Mouse (Mus musculus): ENCODE results near the gene Filip1. TPM values are rescaled to one million over a fixed set of nuclear protein-coding genes. Genes with fewer than 3 reads are reported as not detected.

The Filip1 gene
- total RNA-seq, 2 experiments from 2014 or later, result 54.2 to 55.2 TPM

DNA sequence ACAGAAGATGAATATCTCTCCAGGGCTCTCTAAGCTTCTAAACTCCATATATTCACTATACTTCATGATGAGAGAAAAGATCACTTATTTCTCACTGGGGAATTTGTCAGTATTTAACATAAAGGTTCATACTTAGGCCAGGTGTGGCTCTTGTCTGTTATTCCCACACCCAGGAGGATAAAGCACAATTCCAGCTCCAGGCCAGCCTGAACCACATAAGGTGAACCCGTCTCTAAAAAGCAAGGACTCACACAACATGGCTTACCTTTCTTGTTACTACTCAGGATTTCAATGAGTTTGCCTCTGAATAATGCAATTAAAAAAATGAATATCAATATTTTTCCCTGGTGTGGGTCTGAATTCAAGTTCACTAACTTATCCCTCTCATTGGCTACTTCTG, 23.6 kb downstream of the Filip1 start:
- no peak for DNase-seq (ENCODE audit: low spot score in 2 of 2)

DNA sequence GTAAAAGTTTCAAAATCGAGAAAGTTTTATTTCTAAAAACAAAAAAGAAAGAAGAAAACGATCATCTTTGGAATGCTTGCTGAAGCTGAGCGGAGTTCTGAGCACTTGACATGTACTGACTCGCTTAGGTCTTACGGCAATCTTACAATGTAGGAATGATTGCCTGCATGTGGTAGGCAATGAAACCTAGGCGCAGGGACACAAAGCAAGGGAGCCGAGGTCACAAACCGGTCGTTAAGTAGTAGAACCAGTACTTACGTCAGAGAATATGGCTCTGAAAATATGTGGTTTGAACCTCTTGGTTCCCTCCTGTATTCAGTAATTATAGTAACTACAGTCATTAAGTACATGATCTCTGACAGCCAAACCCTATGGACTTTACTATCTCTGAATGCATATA, 29.4 kb downstream of the Filip1 start:
- DNase-seq (ENCODE audit: low spot score in 2 of 2), result no peak

DNA sequence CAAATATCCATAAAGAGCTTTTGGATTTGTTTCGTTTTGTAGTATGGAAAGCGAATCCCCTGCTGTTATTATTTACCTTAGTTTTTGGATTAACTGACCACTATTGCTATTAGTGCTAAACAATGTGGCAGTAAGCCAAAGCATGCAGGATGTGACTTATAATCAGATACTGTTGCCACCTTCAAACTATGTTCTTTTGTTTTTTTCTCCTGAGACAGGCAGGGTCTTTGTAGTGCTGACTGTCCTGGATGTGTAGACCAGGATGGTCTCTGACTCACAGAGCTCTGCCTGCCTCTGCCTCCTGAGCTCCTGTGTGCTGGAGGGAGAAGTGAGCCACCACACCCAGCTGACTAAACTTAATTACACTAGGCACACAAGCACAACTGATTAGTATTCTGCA, 33.4 kb downstream of the Filip1 start:
- no peak for DNase-seq (ENCODE audit: low spot score in 2 of 2)

DNA sequence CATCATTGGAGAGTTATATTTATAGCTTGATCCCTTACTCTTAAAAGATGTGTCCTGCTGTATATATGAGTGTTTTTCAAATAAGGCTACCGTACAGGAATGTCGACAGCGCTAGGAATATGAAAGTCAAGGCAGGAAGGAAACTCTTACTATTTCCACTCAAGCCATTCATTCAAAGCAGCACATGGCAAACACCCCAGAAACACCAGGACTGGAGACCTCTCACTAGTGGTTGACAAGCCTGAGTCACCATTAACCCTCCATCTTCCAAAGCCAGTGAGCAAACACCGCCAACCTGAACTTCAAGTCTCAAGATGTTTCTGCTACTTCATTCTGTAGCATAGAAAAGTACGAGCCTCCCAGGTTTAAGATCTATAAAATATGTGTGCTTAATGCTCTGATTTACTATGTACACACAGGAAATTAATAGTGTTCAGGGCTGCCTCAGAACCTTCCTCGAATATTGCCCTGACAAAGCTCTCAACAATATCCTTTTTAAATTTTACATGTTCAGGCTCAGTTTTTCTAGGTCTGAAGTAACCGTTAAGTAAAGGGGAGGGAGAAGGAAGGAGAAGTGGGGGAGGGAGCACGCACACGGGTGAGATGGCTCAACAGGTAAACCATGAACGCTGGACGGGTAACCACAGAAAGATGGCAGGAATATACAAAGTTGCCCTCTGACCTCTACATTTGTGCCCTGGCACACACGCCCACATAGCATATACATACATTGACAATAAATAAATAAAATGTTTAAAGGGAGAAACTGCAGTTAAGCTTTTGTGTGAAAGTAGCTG, 34.2 kb downstream of the Filip1 start:
- no peak for DNase-seq (ENCODE audit: low spot score in 2 of 2)

DNA sequence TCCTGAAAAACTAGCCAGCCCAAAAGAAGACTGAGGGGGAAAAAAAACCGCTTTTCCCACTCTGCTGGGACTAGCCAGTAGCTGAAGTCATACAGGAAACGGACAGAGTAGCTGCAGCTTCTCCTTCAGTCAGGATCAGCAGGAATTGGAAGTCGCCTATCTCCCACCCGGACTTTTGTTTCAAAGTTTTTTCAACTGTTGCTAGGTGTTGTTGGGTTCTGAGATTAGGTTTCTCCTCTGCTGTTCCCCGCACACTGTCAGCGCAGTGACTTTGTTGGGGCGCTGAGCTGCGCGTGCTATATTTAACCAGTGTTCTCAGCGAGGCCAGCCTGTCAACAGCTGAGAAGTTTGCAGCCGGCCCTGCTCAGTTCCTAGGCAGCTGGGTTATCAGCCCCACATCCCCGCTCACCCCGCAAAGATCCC, 35.1 kb downstream of the Filip1 start:
- DNase-seq (ENCODE audit: low spot score in 2 of 2), result peak in 1 of 2 experiments; percentile 39

DNA sequence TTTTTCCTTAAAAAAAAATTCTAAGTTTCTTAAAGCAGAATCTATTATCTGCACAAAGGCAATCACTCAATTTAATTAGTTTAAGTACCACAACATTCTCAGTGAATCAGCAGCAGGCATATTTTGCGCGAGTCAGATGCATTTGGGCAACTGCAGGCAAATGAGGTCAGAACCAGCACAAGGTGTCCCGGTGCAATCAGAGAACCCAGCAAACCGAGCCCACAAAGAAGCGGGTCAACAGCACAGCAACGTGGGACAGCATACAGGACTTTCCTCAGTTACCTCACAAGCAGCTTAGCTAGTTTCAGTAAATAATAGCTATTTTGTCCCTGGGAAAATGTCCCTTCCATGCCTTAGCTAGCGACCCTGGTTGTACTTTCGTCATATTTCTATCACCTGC, 35.9 kb downstream of the Filip1 start:
- DNase-seq (ENCODE audit: low spot score in 2 of 2), result no peak

DNA sequence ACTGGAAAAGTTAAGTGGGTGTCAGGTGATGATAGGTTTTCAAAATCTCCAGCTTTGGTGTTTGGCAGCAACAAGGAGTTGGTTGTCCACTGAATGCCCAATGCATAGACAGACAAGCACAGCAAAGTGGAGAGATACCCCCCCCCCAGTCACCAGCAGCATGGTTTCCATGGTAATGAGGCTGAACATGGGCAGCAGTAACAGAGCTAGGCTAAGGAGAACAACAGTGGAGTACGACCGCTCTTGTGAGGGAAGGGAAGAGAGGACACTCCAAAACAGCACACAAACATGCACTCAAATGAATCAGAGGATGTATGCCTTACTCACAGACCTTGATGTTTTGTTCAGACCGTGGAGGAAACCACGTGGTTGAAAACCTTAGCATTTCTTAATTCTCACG, 37.5 kb downstream of the Filip1 start:
- no peak for DNase-seq (ENCODE audit: low spot score in 2 of 2)

DNA sequence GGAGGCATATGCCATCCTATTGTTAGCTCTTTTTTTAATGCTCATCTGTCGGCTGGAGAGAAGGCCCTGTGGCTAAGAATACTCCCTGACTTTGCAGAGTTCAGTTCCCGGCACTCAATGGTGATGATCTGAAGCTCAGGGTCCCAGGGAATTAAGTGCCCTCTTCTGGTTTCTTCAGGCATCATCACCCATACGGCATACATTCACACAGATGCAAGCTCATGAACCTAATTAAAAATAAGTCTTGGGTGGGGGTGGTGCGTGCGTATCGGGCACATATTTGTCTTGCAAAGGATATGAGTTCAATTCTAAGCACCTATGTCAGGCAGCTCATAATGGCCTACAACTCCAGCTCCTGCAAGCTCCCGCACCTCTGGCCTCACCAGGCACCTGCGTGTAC, 39.1 kb downstream of the Filip1 start:
- no peak for DNase-seq (ENCODE audit: low spot score in 2 of 2)

DNA sequence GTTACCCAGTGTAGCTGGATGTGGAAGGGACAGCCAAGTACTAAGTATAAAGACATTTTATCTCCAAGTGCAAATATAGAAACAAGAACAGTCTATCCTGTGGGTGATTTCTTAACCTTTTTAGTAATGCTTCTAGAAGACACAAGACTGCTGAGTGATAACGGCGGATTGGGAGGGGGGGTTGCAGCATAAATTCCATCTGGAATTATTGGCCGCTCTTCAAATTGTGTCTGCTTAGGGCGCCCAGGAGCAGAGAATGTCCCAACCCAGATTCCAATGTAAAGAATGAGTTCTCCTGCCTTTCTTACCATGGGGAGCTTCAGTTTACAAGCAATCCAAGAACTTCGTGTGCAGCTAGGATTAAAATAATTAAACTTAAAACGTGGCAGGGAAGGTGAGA, 39.9 kb downstream of the Filip1 start:
- no peak for DNase-seq (ENCODE audit: low spot score in 2 of 2)

DNA sequence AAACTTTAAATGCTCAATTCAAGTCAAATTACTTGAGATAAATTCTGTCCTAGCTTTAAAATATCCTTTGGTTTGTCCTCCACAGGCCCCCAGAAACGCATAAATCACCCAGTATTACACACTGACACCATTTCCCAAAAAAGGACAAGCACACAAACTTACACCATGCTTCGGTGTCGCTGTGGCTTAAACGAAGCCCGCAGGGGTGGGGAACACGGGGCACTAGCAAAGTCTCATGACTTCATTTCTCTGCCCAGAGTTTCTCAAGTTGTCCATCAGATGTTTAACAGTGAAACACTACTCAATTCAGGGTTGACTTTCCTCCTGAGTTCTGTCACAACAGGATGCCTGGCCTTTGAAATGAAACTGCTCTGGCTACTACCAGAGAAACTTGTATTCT, 41.0 kb downstream of the Filip1 start:
- DNase-seq (ENCODE audit: low spot score in 2 of 2), result no peak

DNA sequence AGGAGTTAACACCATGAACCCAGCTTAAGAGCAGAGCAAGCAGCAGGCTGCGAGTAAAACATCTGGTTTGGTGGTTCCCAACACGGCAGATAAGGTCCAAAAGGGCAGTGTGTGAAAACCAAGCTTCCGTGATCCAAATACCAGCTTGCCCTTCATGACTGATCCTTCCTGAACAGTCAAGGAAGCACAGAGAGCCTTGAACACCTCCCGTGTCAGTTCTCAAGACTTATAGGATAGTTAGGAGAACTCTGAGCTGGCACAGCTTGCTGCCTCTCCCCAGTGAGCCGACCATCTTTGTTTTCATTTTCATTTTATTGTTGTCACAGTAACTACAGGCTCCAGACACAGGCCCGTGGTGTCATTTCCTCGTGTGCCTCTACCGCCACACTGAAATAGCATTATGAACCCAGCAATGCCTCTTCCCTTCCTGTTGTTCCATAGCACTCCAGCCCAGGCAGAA, 42.0 kb downstream of the Filip1 start:
- no peak for DNase-seq (ENCODE audit: low spot score in 2 of 2)

DNA sequence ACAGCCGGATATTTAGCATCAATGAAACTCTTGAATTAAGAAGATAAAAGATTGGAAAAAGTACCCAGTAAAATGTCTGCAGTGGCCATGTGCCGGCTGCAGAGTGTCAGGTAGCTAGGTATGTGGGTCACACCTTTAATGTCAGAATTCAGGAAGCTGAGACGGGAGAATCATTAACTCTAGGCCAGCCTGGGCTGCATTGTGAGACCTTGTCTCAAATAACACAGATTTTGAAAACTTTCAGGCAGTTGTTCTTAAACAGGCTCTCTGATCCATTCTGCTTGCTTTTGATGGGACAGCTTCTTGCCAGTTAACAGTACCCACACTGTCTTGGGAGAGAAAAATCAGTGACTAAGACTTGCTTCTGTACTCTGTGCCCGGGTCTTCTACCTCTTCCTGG, 43.1 kb downstream of the Filip1 start:
- no peak for DNase-seq (ENCODE audit: low spot score in 2 of 2)

DNA sequence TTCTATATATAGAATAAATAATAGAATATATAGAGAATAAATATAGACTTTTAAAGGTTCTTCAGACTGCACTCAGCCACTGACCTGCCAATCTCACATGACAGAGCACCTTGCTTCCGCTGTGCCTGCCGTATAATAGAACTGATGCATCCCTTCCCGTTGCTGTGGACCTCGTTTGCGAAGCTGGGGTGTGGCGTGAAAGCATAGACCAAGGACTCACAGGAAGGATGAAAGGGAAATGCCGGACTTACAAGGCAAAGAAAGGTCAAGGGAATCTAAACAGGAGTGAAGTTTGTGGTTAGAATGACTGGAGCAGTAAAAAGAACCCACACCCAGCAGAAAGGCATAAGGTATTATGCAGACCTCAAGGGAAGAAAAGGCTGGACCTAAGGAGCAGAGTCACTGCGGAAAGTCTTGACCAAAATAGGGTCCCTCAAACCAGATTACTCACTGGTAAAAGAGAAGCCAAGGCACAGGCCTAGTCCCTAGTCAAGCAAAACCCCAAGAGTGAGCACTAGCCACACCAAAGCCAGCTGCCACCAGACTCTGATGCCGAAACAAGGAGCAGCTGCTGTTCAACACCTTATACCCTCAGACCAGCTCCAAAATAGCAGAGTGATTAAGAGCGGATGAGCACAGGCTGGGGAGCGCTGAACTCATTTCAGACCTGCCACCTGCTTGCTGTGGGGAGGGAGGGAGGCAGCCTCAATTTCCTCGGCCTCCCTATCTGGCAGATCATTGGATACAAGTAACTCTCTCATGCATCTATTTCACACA, 45.8 kb downstream of the Filip1 start:
- no peak for DNase-seq (ENCODE audit: low spot score in 2 of 2)

DNA sequence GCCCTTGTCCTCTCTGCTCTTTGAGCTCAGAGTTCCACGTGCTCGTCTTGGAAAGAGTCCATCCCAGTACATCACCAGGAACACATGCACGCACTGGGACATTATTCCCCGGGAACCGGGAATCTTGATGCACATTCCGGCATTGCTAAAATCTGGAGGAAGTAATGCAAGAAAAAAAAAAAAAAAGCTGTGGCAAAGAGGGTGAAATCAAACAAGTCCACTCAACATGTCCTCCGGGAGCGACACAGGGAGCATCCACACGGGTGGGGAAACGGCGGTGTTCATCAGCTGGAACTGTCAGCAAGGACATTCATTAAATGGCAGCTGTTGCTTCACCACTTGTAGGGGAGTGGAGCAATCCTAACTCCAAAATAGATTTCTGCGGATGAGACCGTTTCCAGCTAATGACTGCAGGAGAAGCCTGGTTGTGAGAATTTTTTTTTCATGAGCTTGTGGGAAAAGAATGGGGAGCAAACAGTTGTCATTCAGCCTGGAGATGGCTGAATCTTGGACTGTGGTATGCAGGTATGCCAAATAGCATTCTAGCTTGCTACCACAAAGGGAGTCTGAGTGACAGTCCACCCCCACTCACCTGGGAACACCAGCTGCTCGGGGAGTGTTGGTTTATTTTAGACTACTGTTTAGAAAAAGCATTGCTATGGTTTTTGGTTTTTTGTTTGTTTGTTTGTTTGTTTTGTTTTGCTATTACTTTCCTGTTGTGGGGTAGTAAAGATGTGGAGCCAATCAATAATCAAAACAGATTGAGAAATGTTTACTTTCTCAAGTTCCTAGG, 46.9 kb downstream of the Filip1 start:
- no peak for DNase-seq (ENCODE audit: low spot score in 2 of 2)

DNA sequence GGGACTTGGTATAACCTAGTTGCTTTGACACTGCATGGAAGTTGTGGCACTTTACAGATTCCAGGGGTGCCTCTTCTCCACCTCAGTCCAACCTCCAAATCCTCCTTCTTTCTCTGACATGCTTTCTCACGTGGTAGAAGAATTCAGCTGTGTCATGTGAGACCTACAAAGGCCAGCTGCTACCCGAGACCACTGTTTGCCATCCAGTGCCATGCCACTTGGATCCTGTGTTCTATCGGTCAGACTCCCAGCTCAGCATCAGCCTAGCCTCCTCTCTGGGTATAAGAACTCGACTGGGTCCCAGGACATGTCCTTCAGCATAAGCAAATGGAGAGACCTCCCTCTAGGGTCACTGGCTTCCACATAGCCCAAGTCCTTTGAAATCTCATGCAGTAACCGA, 47.6 kb downstream of the Filip1 start:
- DNase-seq (ENCODE audit: low spot score in 2 of 2), result no peak

DNA sequence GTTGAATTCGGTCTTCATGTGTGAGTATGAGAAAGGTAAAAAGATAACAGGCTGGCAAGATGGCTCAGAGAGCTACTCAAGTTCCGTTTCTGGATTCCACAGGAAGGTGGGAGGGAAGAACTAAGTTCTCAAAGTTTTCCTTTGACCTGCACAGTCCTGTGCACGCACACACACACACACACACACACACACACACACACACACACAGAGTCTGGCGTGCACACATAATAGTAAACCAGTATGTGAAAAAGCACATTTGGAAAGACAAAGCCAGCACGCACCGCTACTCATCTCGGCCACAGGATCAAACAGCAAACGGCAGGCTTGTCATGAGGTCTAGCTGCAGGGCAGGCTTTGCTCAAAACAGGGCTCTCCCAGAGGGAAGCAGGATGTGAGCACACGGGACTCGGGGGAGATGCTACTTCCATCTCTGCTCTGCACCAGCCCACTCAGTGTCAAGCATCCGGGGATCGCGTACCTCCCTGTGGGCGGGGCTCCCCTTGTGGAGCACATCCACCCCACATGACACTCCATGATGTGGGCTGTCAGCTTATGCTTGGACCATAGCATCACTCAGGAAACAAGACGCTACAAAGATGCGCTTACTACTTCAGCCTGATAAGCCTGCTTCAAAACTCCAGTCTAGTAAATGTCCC, 50.9 kb downstream of the Filip1 start:
- no peak for DNase-seq (ENCODE audit: low spot score in 2 of 2)

DNA sequence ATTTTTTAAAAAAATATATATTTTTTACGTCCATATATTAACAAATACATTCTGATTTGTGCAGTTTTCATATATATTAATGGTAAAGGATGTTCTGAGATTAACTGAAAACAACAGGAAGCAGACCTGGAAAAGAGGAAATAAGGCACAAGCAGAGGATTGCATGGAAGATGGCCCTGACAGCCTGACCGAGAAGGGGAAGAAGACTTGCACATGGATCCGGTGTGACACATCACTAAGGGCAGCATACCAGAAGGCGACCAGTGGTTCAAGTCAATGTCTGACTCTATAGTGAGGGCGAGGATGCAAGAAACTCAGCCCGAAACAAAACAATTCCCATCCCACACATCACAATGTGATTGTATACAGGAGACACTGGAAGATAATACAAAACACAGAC, 52.2 kb downstream of the Filip1 start:
- no peak for DNase-seq (ENCODE audit: low spot score in 2 of 2)

DNA sequence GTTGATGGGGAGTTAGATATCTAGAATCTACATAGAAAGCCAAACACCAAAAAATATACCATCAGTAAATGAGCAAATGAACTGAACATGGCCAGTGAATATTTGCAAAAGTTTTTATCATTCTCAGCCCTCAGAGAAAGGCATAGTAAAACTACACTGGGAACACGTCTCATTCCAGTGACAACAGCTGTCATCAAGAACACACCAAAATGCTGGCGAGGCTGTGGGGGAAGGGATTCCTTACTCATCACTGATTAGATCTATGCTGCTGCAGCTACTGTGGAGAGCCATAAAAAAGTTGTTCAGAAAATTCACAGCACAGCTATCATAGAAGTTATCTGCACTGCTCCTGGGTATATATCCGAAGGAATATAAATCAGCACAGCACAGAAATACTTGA, 54.3 kb downstream of the Filip1 start:
- no peak for DNase-seq (ENCODE audit: low spot score in 2 of 2)

DNA sequence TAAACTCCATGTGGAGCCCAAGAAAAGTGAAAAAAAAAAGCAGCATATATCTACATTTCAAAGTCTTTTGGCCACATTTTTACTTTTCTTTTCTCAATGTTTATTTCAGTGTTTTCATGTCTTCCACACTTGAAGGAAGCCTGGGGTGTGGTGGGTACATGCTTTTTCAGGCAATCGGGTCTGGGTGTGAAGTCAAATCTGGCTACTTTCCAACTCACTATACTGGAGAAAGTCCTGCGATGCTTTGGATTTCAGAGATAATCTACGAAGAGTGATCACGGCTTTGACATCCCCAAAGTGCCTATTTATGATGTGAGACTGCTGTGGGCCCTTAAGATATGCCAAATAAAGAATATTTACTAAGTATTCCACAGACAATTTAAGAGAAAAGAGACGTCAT, 57.7 kb downstream of the Filip1 start:
- no peak for DNase-seq (ENCODE audit: low spot score in 2 of 2)

DNA sequence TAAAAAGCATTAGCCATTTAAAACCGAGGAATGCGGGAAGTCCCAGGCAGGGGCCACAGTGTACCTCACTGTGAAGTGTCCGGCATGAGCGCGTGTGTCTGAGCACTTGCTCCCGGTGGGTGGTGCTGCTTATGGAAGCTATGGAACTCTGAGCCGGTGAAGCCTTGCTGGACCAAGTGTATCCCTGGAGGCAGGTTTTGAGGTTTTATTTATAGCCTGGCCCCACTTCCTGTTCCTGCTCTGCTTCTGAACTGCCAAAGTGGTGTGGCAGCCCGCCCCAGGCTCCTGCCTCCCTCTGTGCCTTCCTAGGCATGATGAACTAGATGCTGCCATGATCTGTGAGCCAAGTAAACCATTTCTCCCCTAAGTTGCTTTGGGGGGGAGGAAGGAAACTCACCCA, 60.7 kb downstream of the Filip1 start:
- DNase-seq (ENCODE audit: low spot score in 2 of 2), result no peak

DNA sequence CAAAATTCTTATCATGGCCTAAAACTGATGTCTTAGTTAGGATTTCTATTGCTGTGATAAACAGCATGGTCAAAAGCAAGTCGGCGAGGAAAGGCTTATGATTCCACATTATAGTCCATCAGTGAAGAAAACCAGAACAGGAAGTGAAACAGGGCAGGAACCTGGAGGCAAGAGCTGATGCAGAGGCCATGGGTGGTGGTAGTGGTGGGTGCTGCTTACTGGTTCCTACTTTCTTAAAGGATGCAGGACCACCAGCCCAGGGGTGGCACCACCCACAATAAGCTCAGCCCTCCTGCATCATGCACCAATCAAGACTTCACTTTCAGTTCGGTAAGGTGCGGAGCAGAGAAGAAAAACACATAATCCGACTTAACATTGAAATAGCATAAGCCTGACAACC, 61.3 kb downstream of the Filip1 start:
- DNase-seq (ENCODE audit: low spot score in 2 of 2), result no peak

Data from adrenal gland, postnatal 4 days (tissue).